Mouse (Mus musculus): ENCODE results near the gene Olfr1419. TPM values are rescaled to one million over a fixed set of nuclear protein-coding genes. Genes with fewer than 3 reads are reported as not detected.

Olfr1419 gene
- total and polyA plus RNA-seq, 3 experiments = not detected

- DNase-seq (ENCODE audit: low read depth, low spot score) = peak; percentile 25
- H3K9me3 ChIP-seq (replicated peaks; ENCODE audit: insufficient read depth, low read length) = no peaks in the 10 kb centered on the region
- H3K79me2 ChIP-seq (ENCODE audit: control insufficient read depth, insufficient read depth, low read length, poor library complexity) = no peaks in the 10 kb centered on the region
- H3K4me3 ChIP-seq (ENCODE audit: control insufficient read depth in 1 of 2, insufficient read depth in 1 of 2, low read depth in 2 of 2, low read length in 2 of 2) = no peak overlapping the region
- peaks cover 2% of the 10 kb centered on the region in 2 experiments for H3K27me3 ChIP-seq (ENCODE audit: control insufficient read depth in 1 of 2, insufficient read depth in 2 of 2, low read length in 2 of 2)
- TF ChIP-seq BHLHE40 (IDR thresholded peaks at IDR 0.05; ENCODE audit: borderline replicate concordance, low read depth, low read length) (no peak), SMC3 (IDR thresholded peaks at IDR 0.05; ENCODE audit: low read depth, low read length) (peak; percentile 50), CTCF (IDR thresholded peaks at IDR 0.05 in 2 of 3, conservative IDR thresholded peaks at IDR 0.05 in 1 of 3; ENCODE audit: control insufficient read depth in 1 of 3, insufficient read depth in 1 of 3, low read depth in 2 of 3, low read length in 3 of 3, poor library complexity in 1 of 3, severe bottlenecking in 1 of 3) (peak; percentile 19 to 54 (median 33); a peak in 3 of 6 replicates), RAD21 (IDR thresholded peaks at IDR 0.05; ENCODE audit: low read depth, low read length) (peak; percentile 58)
- H3K27ac ChIP-seq (ENCODE audit: control insufficient read depth, low read depth, low read length) = no peak overlapping the region
- no peak overlapping the region for H3K9ac ChIP-seq (ENCODE audit: control insufficient read depth, low read depth, low read length, poor library complexity, severe bottlenecking)
- H3K4me1 ChIP-seq (ENCODE audit: control insufficient read depth in 1 of 2, insufficient read depth in 2 of 2, low read length in 2 of 2) = no peaks in the 10 kb centered on the region
- H3K36me3 ChIP-seq (ENCODE audit: control insufficient read depth in 1 of 2, insufficient read depth in 2 of 2, low read length in 2 of 2) = no peaks in the 10 kb centered on the region
Observed at GRCm38 (mm10) chr19:11867837-11868236, 7.1 kb downstream of the Olfr1419 start.

GRCm38 (mm10) chr19:11860966-11861365 lies 13.9 kb downstream of the Olfr1419 start, which contains the start of gene Olfr1418:
TSS of gene Olfr1418 (minus strand) at chr19:11861066.
- Histone ChIP-seq H3K4me3 (ENCODE audit: control insufficient read depth in 1 of 2, insufficient read depth in 1 of 2, low read depth in 2 of 2, low read length in 2 of 2) (no peak within 1 kb of the TSS), H3K27me3 (ENCODE audit: control insufficient read depth in 1 of 2, insufficient read depth in 2 of 2, low read length in 2 of 2) (peaks cover 1 to 2% of the 10 kb centered on the region in 2 experiments; a peak in 2 of 4 replicates), H3K9me3 (replicated peaks; ENCODE audit: insufficient read depth, low read length) (no peaks in the 10 kb centered on the region), H3K4me1 (ENCODE audit: control insufficient read depth in 1 of 2, insufficient read depth in 2 of 2, low read length in 2 of 2) (no peaks in the 10 kb centered on the region), H3K36me3 (ENCODE audit: control insufficient read depth in 1 of 2, insufficient read depth in 2 of 2, low read length in 2 of 2) (no peaks in the 10 kb centered on the region), H3K79me2 (ENCODE audit: control insufficient read depth, insufficient read depth, low read length, poor library complexity) (no peaks in the 10 kb centered on the region), H3K9ac (ENCODE audit: control insufficient read depth, low read depth, low read length, poor library complexity, severe bottlenecking) (no peak within 1 kb of the TSS), H3K27ac (ENCODE audit: control insufficient read depth, low read depth, low read length) (no peak within 1 kb of the TSS)
- TF ChIP-seq SMC3 (IDR thresholded peaks at IDR 0.05; ENCODE audit: low read depth, low read length) (no peak), BHLHE40 (IDR thresholded peaks at IDR 0.05; ENCODE audit: borderline replicate concordance, low read depth, low read length) (no peak), ZNF384 (IDR thresholded peaks at IDR 0.05; ENCODE audit: low read depth, low read length) (no peak), POLR2AphosphoS2 (IDR thresholded peaks at IDR 0.05; ENCODE audit: low read length) (no peak)
- DNase-seq (ENCODE audit: low read depth, low spot score) = no peak

GRCm38 (mm10) chr19:11856506-11856905 lies 18.4 kb downstream of the Olfr1419 start:
- Histone ChIP-seq H3K27me3 (ENCODE audit: control insufficient read depth in 1 of 2, insufficient read depth in 2 of 2, low read length in 2 of 2) (no peaks in the 10 kb centered on the region; a peak in 1 of 4 replicates), H3K9me3 (replicated peaks; ENCODE audit: insufficient read depth, low read length) (no peaks in the 10 kb centered on the region), H3K4me3 (ENCODE audit: control insufficient read depth in 1 of 2, insufficient read depth in 1 of 2, low read depth in 2 of 2, low read length in 2 of 2) (no peak overlapping the region)

More at GRCm38 (mm10) chr19:11856506-11856905, 18.4 kb downstream of the Olfr1419 start:
- TF ChIP-seq MYC (IDR thresholded peaks at IDR 0.05; ENCODE audit: low read depth, low read length) (no peak), ELF1 (IDR thresholded peaks at IDR 0.05; ENCODE audit: low read depth, low read length) (no peak), CHD2 (IDR thresholded peaks at IDR 0.05; ENCODE audit: low read length) (no peak), RCOR1 (IDR thresholded peaks at IDR 0.05; ENCODE audit: low read depth, low read length) (no peak), SMC3 (IDR thresholded peaks at IDR 0.05; ENCODE audit: low read depth, low read length) (no peak), MEF2A (IDR thresholded peaks at IDR 0.05; ENCODE audit: extremely low read depth, insufficient replicate concordance, low read depth, low read length, poor library complexity, severe bottlenecking) (no peak), GABPA (IDR thresholded peaks at IDR 0.05; ENCODE audit: low read depth, low read length) (no peak), JUND (IDR thresholded peaks at IDR 0.05; ENCODE audit: low read depth, low read length) (no peak), MXI1 (IDR thresholded peaks at IDR 0.05; ENCODE audit: low read depth, low read length) (no peak), UBTF (IDR thresholded peaks at IDR 0.05; ENCODE audit: borderline replicate concordance, insufficient read depth, low read depth, low read length) (no peak), BHLHE40 (IDR thresholded peaks at IDR 0.05; ENCODE audit: borderline replicate concordance, low read depth, low read length) (no peak), MAX (IDR thresholded peaks at IDR 0.05; ENCODE audit: low read length) (no peak), POLR2AphosphoS2 (IDR thresholded peaks at IDR 0.05; ENCODE audit: low read length) (no peak), NELFE (IDR thresholded peaks at IDR 0.05; ENCODE audit: low read depth, low read length) (no peak), MAFK (IDR thresholded peaks at IDR 0.05; ENCODE audit: borderline replicate concordance, low read depth, low read length) (no peak), POLR2AphosphoS5 (IDR thresholded peaks at IDR 0.05; ENCODE audit: borderline replicate concordance, low read depth, low read length) (no peak)
- H3K36me3 ChIP-seq (ENCODE audit: control insufficient read depth in 1 of 2, insufficient read depth in 2 of 2, low read length in 2 of 2) = peaks cover 0 to 14% of the 10 kb centered on the region in 2 experiments; a peak in 2 of 4 replicates
- H3K4me1 ChIP-seq (ENCODE audit: control insufficient read depth in 1 of 2, insufficient read depth in 2 of 2, low read length in 2 of 2) = peaks cover 2 to 6% of the 10 kb centered on the region in 2 experiments; a peak in 1 of 4 replicates
- DNase-seq (ENCODE audit: low read depth, low spot score) = no peak
- no peaks in the 10 kb centered on the region for H3K79me2 ChIP-seq (ENCODE audit: control insufficient read depth, insufficient read depth, low read length, poor library complexity)
- no peak overlapping the region for H3K9ac ChIP-seq (ENCODE audit: control insufficient read depth, low read depth, low read length, poor library complexity, severe bottlenecking)
- H3K27ac ChIP-seq (ENCODE audit: control insufficient read depth, low read depth, low read length) = no peak overlapping the region
